Mouse (Mus musculus) urinary bladder, postnatal 10 days (tissue): ENCODE data around the gene Fahd2a.
A peak's percentile ranks its signal among the peaks of the same experiment; 100 is the strongest.

Source experiments
- DNase-seq: peaks from one replicate; pipeline ENCODE4 v3.0.0; 2022; ENCODE audit warnings: low spot score

Fahd2a gene

DNA sequence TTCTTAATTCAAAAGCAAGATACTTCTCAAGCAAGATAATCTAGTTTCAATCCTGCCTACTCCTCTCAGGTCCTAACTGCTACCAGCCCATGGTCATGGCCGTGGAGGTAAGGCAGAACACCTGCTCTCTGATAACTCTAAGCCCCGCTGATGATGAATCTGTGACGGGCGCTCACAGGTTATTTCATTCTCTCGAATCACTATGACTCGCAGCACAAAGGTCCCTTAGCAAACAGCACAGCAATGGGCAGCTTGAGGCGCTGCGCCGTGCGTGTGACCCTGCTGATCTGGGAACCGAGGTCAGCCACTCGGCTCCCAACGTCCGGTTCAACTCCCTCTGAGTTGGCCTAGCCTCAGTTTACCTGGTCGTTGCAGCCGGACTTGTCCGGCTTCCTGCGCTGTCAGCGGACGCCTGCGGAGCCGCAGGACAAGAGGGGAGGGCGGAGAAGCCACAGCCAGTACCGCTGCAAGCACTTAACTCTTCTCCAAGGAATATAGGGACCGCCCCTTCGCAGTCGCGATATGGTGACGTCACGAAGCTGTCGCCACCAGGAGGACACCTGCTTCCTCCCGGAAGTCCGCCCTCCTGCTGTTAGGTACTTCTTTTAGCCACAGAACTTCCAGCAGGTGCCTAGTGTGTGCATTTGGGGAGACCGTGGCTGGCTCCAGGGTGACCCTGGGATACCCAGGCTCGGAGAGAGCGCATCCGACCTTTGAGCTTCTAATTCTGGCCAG, at the start of gene Fahd2a:
Fahd2a (minus strand) TSS at position 511 of the 735 bp plus-strand sequence.
- peak; percentile 36 for DNase-seq

- no peak for DNase-seq
These were observed 40.3 kb upstream of the Fahd2a start for GRCm38 (mm10) chr2:127484476-127485170.

DNA sequence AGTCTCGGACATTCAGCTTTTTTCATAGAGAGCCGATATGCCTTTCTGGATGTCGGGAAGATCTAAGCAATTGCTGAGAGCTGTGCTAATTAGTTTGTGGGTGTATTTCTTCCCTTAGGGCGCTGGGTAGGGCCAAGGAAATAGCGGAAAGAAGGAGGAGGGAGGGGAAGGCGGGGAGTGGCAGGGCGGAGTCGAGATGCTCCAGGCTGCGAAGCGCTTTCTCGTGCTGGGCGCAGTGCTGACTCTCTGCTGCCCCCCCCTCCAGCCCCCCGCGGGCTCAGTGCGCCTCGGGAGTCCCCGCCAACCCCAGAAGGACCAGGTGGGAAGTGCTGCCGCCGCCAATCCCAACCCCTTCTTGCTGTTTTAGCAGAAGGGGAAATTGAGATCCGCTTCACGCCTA, 38.6 kb upstream of the Fahd2a start:
- DNase-seq = no peak

DNA sequence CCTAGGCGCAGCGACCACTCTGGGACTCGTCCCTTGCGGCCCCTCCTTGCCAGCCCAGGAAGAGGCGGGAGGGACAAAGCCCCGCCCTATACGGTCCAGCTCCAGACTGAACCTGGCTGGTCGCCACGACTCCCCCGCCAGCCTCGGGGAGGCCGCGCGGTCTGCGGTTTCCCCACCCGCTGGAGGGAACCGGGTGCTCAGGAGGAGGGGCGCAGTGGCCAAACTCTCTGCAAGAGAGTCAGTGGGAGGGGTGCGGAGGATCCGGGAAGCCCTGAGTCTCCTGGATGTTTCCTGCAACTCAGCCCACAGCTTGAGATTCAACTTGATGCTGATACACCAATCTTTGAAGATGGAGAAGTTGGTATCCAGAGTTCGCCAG, 38.2 kb upstream of the Fahd2a start:
- no peak for DNase-seq

- no peak for DNase-seq
These were observed 37.6 kb upstream of the Fahd2a start for GRCm38 (mm10) chr2:127481841-127482532.

DNA sequence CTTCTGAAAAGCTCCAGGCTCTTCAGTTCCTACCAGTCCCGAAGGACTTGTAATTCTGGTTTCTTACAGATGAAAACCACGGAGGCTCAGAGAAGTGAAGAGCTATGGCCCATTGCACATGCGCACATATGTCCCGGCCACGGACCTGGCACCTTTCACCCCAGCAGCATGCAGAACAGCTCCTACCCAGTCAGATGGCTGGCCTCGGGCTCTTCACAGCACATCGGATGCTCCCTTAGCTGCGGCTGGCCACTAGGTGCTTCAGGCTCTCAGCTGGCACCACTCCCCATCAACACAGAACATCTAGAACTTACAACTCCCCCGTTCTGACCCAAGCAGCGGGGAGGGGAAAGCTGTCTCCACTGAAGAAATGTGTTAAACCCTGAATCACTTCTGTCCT, 35.4 kb upstream of the Fahd2a start:
- DNase-seq = no peak

DNA sequence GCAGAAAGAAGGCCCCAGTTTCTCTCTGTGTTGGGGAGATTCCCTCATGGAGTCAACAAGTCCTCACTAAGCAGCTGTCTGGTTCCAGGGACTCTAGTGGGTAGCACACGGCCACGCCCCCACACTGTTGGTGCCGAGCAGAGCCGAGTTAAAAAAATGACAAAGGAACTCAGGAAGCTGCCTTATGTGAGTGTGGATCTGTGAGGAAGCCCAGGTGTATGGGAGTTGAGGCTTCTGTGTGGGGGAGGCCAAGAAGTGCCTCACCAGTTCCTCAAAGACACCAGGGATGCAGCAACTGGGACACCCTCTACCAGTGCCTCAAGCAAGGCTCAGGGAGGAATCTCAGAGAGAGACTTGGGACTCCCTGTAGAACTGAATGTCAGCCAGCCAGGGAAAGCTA, 34.8 kb upstream of the Fahd2a start:
- no peak for DNase-seq

- DNase-seq = no peak
These were observed 27.9 kb upstream of the Fahd2a start for GRCm38 (mm10) chr2:127472279-127472678.

- no peak for DNase-seq
These were observed 26.9 kb upstream of the Fahd2a start for GRCm38 (mm10) chr2:127471281-127471680.

DNA sequence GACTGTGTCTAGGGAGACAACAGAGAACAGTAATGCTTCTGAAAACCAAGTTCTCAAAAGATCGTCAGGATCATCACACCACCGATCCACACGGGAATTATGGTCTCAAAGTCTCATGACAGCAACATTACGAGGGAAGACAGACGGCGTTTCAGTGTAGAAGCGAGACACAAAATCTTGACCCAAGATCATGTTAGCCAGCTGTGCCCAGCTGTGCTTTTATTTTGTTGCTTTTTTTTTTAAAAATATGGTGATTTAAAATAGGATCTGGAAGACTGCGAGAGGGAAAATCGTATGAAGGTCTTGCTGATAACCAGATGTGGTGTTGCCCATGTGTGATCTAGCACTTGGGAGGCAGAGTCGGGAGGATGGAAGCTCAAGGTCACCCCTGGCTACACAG, 26.3 kb upstream of the Fahd2a start:
- DNase-seq = no peak

DNA sequence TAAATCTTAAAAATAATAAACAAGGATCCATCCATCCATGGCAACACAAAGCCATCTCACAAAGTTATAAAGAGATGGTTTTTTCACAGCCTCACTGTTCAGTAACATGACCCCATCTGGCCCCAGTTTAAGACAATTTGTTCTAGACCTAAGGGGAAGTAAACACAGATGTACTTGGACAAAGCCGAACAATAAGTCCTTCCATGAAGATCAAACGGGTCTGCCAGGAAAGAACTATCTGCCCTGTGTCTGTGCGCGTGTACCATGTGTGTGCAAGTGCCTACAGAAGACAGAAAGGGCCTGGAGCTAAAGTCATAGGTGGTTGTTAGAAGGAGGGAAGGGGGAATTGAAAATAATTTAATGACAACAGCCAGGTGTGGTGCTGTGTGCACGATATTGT, 25.8 kb upstream of the Fahd2a start:
- no peak for DNase-seq

- no peak for DNase-seq
These were observed 17.9 kb upstream of the Fahd2a start for GRCm38 (mm10) chr2:127462314-127462713.

DNA sequence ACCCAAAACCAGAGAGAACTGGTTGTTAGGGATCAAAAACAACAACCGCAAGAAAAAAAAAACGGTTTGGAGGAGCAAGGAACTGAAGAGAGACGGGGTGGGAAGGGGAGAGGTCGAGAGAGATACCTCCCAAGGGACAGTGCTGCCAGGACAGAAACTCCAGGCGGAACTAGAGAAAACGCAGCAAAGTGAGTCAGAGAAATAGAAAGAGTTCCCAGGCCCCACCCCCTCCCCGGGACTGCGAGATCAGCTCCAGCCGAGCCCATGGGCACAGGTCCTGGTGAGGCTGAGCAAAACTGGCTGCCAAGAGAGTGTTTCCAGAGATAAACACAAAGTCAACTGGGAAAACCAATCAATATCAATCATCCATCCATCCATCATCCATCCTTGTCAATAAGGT, 17.0 kb upstream of the Fahd2a start:
- no peak for DNase-seq

DNA sequence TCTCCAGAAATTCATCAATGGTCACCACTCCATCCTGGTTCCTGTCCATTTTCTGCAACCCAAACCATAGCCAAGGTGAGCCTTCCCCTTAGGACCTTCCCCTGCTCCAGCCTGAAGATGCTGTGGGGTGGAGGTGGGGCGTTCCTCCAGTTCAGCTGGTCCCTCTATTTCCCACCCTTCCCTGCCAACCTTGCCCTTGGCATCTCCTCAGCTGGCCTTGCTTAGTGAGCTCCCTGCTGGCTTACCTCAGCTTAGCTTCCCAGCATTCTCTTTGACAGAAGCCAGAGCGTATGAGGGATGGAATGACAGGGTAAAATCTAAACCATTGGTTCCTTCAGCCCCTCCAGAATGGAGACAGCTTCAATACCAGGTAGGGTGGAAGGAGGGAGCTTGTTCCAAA, 15.0 kb upstream of the Fahd2a start:
- DNase-seq = no peak

GRCm38 (mm10) chr2:127453764-127454163, 9.4 kb upstream of the Fahd2a start:
- DNase-seq = no peak

GRCm38 (mm10) chr2:127453141-127453540, 8.8 kb upstream of the Fahd2a start:
- no peak for DNase-seq

DNA sequence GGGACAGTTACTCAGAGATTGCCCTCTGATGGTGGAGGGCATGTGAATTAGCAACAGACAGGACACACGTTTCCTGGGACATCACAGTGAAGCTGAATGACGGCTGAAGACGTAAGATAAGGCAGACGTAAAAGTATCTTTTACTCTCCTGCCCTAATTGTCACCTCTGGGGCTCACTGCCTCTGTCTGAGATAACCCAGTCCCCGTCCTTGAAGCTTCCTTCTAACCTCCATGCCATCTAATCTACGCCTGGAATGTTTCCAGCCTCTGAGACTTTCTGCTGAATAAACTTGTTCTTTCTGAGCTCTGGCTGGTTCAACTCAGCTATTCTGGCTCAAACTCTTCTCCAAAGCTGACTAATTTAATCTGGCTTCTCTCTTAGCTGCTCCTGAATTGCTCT, 7.4 kb upstream of the Fahd2a start:
- no peak for DNase-seq

- DNase-seq = no peak
These were observed 5.3 kb upstream of the Fahd2a start for GRCm38 (mm10) chr2:127449691-127450090.

DNA sequence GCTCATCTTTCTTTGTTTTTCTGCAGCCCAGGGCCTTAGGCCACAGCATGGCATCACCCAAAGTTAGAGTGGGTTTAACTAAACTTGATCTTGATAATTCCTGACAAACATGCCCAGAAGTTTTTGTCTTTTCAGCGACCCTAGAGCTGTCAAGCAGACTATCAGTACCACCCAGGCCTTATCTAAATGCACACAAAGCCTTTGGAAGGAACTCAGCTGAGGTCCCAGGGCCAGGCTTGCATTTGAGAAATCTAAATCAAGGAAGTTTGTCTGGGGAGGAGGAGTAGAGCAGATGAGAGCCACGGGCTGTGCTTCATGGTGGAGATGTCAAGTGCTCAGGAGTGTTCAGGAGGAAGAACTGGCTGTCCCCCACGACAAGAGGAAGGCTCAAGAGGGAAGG, 2.5 kb upstream of the Fahd2a start:
- DNase-seq = no peak

DNA sequence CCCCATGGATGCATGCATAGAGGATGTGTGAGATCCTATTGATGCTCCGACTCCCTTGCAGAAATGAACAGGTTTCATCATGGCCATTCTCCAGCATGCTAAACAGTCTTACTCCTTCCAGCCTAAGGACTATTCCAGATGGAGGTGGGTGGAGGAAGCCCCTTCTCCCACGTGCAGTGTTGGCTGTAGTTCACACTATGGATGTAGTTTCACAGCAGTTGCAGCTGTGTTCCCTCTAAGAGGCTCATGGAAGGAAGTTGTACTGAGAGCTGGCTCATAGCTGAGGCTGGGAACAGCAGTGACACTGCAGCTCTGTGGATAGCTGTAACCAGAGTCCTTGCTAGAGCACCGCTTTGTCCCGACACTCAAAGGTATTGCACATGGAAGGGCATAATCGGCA, 6.7 kb downstream of the Fahd2a start:
- DNase-seq = no peak

GRCm38 (mm10) chr2:127435554-127435953, 8.8 kb downstream of the Fahd2a start:
- no peak for DNase-seq

DNA sequence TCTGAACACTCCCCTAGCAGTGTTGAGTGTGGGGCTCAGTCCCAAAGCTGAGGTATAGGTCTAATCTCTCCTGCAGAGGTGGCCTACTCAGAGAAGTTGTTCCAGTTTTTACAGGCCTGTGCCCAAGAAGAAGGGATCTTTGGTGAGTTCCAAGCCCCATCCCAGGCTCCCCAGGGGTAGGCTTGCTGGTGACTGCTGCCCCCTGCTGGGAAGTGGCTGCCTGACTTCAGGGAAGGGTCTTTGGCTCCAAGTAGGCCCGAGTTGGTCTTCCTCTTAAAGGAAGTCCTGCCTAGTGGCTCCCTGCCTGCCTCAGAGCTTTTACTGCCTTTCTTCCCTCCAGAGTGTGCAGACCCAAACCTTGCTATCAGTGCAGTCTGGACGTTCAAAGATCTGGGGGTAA, 9.2 kb downstream of the Fahd2a start:
- DNase-seq = no peak
